Mouse (Mus musculus): ENCODE measurements at regions not wholly inside any gene's neighbourhood (a gene's known extent, or its start where the extent isn't known, plus 50 kb on each side); places are given as distances from the start of the nearest gene placed in this dataset.

DNA sequence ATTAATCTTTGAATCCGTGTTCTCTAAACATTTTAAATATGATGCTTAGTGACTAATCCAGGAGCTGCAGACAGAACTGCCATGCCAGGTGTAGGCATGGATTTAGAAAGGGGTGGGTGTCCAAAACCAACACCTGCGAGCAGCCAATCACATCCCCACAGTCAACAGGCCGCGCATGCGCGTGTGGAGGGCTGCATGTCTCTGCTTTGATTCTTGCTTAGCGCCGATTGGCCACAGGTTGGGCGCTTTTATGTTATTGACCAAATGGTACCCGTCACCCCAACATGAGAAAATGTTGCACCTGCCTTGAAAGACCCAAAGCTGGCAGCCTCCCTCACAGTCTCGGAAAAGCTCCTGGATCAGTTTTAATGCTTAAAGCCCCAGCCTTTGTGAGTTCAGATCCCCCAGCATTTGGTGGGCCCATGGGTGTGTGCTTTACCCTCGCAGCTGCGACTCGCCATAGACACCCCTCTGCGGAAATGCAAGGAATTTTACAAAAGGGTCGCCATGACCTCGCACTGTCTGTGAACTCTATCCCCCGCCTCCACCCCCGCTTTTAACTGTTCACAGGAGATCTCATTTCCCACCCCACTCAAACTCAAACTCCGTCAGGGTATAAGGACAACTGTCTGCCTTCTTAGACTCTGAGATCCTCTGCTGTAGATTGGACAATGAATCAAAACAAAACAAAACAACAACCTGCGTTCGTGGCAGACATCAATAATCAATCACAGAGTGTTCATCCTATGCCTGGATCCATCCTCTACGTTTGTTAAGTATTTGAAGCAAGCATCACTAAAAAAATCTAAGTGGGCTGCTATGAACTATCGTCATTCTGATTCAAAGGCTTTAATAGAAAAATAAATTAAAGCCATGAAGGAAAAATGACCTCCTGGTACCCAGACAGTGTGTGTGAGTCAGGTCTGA lies 296.4 kb upstream of the Tbx3 start:
- H3K4me2 ChIP-seq (ENCODE audit: low read depth, low read length): no peak overlapping the region
- ATAC-seq (no peak), DNase-seq (no peak)
- WGBS (ENCODE audit: insufficient replicate concordance): 82% methylated on average over 24 of the region's 24 CpGs
- no peaks in the 10 kb centered on the region for H3K27me3 ChIP-seq (ENCODE audit: insufficient read depth, low read length)
- no peaks in the 10 kb centered on the region for H3K36me3 ChIP-seq (replicated peaks; ENCODE audit: insufficient read depth, low read length)
- no peak for TF ChIP-seq CTCF (IDR thresholded peaks at IDR 0.05; ENCODE audit: low read depth)
- no peak overlapping the region for H3K27ac ChIP-seq (ENCODE audit: low read depth)
- H3K9ac ChIP-seq (replicated peaks): no peak overlapping the region
- H3K4me3 ChIP-seq (ENCODE audit: low read depth, low read length): no peak overlapping the region
- no peaks in the 10 kb centered on the region; the same call in 1 of the 2 replicates for H3K4me1 ChIP-seq (ENCODE audit: insufficient read depth)
- no peaks in the 10 kb centered on the region for H3K9me3 ChIP-seq (ENCODE audit: low read length)

GRCm38 (mm10) chr5:119374861-119375260 lies 295.6 kb upstream of the Tbx3 start:
- 87% methylated on average over 3 of the region's 3 CpGs for WGBS (ENCODE audit: insufficient replicate concordance)
- no peak overlapping the region for H3K9ac ChIP-seq (replicated peaks)
- H3K27ac ChIP-seq (ENCODE audit: low read depth): no peak overlapping the region
- no peak for ATAC-seq
- H3K4me3 ChIP-seq (ENCODE audit: low read depth, low read length): no peak overlapping the region
- no peak overlapping the region for H3K4me2 ChIP-seq (ENCODE audit: low read depth, low read length)
- H3K27me3 ChIP-seq (ENCODE audit: insufficient read depth, low read length): no peaks in the 10 kb centered on the region
- TF ChIP-seq EP300 (IDR thresholded peaks at IDR 0.05; ENCODE audit: low read depth): no peak
- no peak for TF ChIP-seq CTCF (IDR thresholded peaks at IDR 0.05; ENCODE audit: low read depth)
- no peaks in the 10 kb centered on the region; the same call in 1 of the 2 replicates for H3K4me1 ChIP-seq (ENCODE audit: insufficient read depth)
- no peaks in the 10 kb centered on the region for H3K36me3 ChIP-seq (replicated peaks; ENCODE audit: insufficient read depth, low read length)
- H3K9me3 ChIP-seq (ENCODE audit: low read length): no peaks in the 10 kb centered on the region
- no peak for DNase-seq

- 44% methylated on average over 8 of the region's 8 CpGs for WGBS (ENCODE audit: insufficient replicate concordance)
- DNase-seq: no peak
These were observed 292.2 kb upstream of the Tbx3 start for GRCm38 (mm10) chr5:119378261-119378660.

DNA sequence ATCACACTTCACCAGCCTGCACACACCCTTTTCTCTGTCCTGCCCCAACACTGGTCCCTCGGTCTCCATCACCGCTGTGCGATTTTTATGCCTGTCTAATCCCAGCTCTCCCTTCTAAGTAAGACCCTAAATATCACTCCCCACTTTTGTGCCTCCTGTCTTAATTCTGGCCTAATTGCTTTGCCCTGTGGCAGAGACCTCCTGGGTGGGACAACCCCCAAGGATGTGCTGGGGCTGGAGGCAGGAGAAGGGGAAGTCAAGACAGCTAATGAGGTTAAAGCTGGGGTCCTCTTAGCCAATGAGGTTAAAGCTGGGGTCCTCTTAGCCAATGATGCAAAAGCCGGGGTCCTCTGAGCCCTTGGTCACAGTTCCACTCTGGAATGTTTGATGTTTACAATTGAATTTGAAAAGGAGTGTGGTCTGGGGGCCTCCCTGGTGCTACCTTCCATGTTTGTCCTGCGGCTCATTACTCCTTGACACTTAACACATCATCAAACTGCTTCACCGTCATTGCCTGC lies 290.5 kb upstream of the Tbx3 start:
- no peaks in the 10 kb centered on the region for H3K27me3 ChIP-seq (ENCODE audit: insufficient read depth, low read length)
- WGBS (ENCODE audit: insufficient replicate concordance): 71% methylated on average over 6 of the region's 6 CpGs
- no peak overlapping the region for H3K4me3 ChIP-seq (ENCODE audit: low read depth, low read length)
- no peak overlapping the region for H3K4me2 ChIP-seq (ENCODE audit: low read depth, low read length)
- DNase-seq (no peak), ATAC-seq (no peak)
- H3K9ac ChIP-seq (replicated peaks): no peak overlapping the region
- H3K27ac ChIP-seq (ENCODE audit: low read depth): no peak overlapping the region
- H3K9me3 ChIP-seq (ENCODE audit: low read length): no peaks in the 10 kb centered on the region
- peaks cover under 1% of the 10 kb centered on the region for H3K4me1 ChIP-seq (ENCODE audit: insufficient read depth)
- TF ChIP-seq EP300 (IDR thresholded peaks at IDR 0.05; ENCODE audit: low read depth) (no peak), CTCF (IDR thresholded peaks at IDR 0.05; ENCODE audit: low read depth) (no peak)
- no peaks in the 10 kb centered on the region for H3K36me3 ChIP-seq (replicated peaks; ENCODE audit: insufficient read depth, low read length)

More at GRCm38 (mm10) chr5:119378261-119378660, 292.2 kb upstream of the Tbx3 start:
- Histone ChIP-seq H3K9me3 (ENCODE audit: low read length) (no peaks in the 10 kb centered on the region), H3K27me3 (ENCODE audit: insufficient read depth, low read length) (no peaks in the 10 kb centered on the region), H3K4me1 (ENCODE audit: insufficient read depth) (no peaks in the 10 kb centered on the region; the same call in 1 of the 2 replicates), H3K36me3 (replicated peaks; ENCODE audit: insufficient read depth, low read length) (no peaks in the 10 kb centered on the region), H3K4me3 (ENCODE audit: low read depth, low read length) (no peak overlapping the region), H3K27ac (ENCODE audit: low read depth) (no peak overlapping the region), H3K9ac (replicated peaks) (no peak overlapping the region), H3K4me2 (ENCODE audit: low read depth, low read length) (no peak overlapping the region)
- TF ChIP-seq EP300 (IDR thresholded peaks at IDR 0.05; ENCODE audit: low read depth) (no peak), CTCF (IDR thresholded peaks at IDR 0.05; ENCODE audit: low read depth) (no peak)
- ATAC-seq: no peak

GRCm38 (mm10) chr5:119381495-119381894 lies 289.0 kb upstream of the Tbx3 start:
- ATAC-seq: no peak

DNA sequence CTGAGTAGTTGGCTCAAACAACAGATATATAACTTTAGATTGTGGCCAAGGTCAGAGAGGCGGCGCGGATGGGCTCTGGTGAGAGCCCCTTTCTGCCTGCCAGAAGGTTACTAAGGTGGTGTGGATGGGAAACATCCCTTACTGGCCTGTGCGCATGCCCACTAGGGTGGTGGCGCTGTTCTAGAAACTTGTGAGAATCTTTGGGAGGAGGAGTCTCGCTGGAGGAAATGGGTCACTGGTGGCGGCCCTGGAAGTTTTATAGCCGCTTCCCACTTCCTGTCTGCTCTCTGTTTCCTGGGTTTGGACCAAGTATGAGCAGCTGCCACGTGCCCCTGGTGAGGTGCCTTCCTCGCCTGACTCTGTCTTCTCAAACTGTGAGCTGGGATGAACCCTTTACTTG lies 285.0 kb upstream of the Tbx3 start:
- Histone ChIP-seq H3K4me1 (ENCODE audit: insufficient read depth) (peaks cover 3% of the 10 kb centered on the region; the same call in 1 of the 2 replicates), H3K9ac (replicated peaks) (no peak overlapping the region), H3K27me3 (ENCODE audit: insufficient read depth, low read length) (no peaks in the 10 kb centered on the region), H3K27ac (ENCODE audit: low read depth) (no peak overlapping the region), H3K4me3 (ENCODE audit: low read depth, low read length) (no peak overlapping the region), H3K4me2 (ENCODE audit: low read depth, low read length) (no peak overlapping the region), H3K36me3 (replicated peaks; ENCODE audit: insufficient read depth, low read length) (no peaks in the 10 kb centered on the region), H3K9me3 (ENCODE audit: low read length) (no peaks in the 10 kb centered on the region)
- 66% methylated on average over 10 of the region's 10 CpGs for WGBS (ENCODE audit: insufficient replicate concordance)
- TF ChIP-seq EP300 (IDR thresholded peaks at IDR 0.05; ENCODE audit: low read depth): no peak
- TF ChIP-seq CTCF (IDR thresholded peaks at IDR 0.05; ENCODE audit: low read depth): no peak
- ATAC-seq: no peak
- no peak for DNase-seq

More at GRCm38 (mm10) chr5:119381495-119381894, 289.0 kb upstream of the Tbx3 start:
- Histone ChIP-seq H3K4me3 (ENCODE audit: low read depth, low read length) (no peak overlapping the region), H3K9ac (replicated peaks) (no peak overlapping the region), H3K27me3 (ENCODE audit: insufficient read depth, low read length) (no peaks in the 10 kb centered on the region), H3K9me3 (ENCODE audit: low read length) (no peaks in the 10 kb centered on the region), H3K36me3 (replicated peaks; ENCODE audit: insufficient read depth, low read length) (no peaks in the 10 kb centered on the region), H3K4me2 (ENCODE audit: low read depth, low read length) (no peak overlapping the region), H3K27ac (ENCODE audit: low read depth) (no peak overlapping the region), H3K4me1 (ENCODE audit: insufficient read depth) (peaks cover 3% of the 10 kb centered on the region)
- DNase-seq: no peak
- 77% methylated on average over 12 of the region's 12 CpGs for WGBS (ENCODE audit: insufficient replicate concordance)
- TF ChIP-seq EP300 (IDR thresholded peaks at IDR 0.05; ENCODE audit: low read depth) (no peak), CTCF (IDR thresholded peaks at IDR 0.05; ENCODE audit: low read depth) (no peak)
